Mouse (Mus musculus) intestine, embryonic 15.5 days (tissue): ENCODE data around the gene Nwd1. TPM values are rescaled to one million over a fixed set of nuclear protein-coding genes. Genes with fewer than 3 reads are reported as not detected.

Experiments used
- ATAC-seq: fragments of 200-750 bp; cut with Nextera tagmentation; 2 replicates; pipeline ENCODE4 v1.8.0; 2017; ENCODE audit warnings: moderate TSS enrichment, moderate library complexity
- H3K27ac ChIP-seq: fragments of 300-500 bp; sonication (generic); 2 replicates; pipeline ENCODE4 v1.5.1; 2015; ENCODE audit warnings: mild to moderate bottlenecking, inconsistent platforms
- H3K27me3 ChIP-seq: fragments of 300-500 bp; sonication (generic); replicated peaks from 2 replicates; pipeline ENCODE4 v1.6.1; 2015; ENCODE audit warnings: inconsistent platforms
- H3K36me3 ChIP-seq: fragments of 300-500 bp; sonication (generic); 2 replicates; pipeline ENCODE4 v1.6.1; 2015; ENCODE audit warnings: inconsistent platforms
- H3K4me1 ChIP-seq: fragments of 300-500 bp; sonication (generic); replicated peaks from 2 replicates; pipeline ENCODE4 v1.6.1; 2015; ENCODE audit warnings: inconsistent platforms
- H3K4me2 ChIP-seq: fragments of 300-500 bp; sonication (generic); replicated peaks from 2 replicates; pipeline ENCODE4 v1.6.1; 2015; ENCODE audit warnings: mild to moderate bottlenecking, inconsistent platforms
- H3K4me3 ChIP-seq: fragments of 300-500 bp; sonication (generic); replicated peaks from 2 replicates; pipeline ENCODE4 v1.5.1; 2015; ENCODE audit warnings: inconsistent platforms
- H3K9ac ChIP-seq: fragments of 300-500 bp; sonication (generic); 2 replicates; pipeline ENCODE4 v1.6.1; 2015; ENCODE audit warnings: inconsistent platforms
- H3K9me3 ChIP-seq: fragments of 300-500 bp; sonication (generic); 2 replicates; pipeline ENCODE4 v1.6.1; 2016; ENCODE audit warnings: inconsistent platforms
- WGBS: fragments of 180-500 bp; shearing (Covaris S2); methylation state at CpG from one replicate; pipeline ENCODE4 v1.1.7; 2015; 5-methylcytosine and 5-hydroxymethylcytosine counted together
- polyA plus RNA-seq: library from polyadenylated mRNA; unstranded; fragments of >200 nt; fragmentation: Nextera tagmentation; extraction: Ambion mirVana; gene quantifications from 2 replicates; pipeline ENCODE4 v1.2.1, GENCODE M21; 2015

The Nwd1 gene
- 0.08 and 0.14 TPM in 2 replicates for polyA plus RNA-seq

DNA sequence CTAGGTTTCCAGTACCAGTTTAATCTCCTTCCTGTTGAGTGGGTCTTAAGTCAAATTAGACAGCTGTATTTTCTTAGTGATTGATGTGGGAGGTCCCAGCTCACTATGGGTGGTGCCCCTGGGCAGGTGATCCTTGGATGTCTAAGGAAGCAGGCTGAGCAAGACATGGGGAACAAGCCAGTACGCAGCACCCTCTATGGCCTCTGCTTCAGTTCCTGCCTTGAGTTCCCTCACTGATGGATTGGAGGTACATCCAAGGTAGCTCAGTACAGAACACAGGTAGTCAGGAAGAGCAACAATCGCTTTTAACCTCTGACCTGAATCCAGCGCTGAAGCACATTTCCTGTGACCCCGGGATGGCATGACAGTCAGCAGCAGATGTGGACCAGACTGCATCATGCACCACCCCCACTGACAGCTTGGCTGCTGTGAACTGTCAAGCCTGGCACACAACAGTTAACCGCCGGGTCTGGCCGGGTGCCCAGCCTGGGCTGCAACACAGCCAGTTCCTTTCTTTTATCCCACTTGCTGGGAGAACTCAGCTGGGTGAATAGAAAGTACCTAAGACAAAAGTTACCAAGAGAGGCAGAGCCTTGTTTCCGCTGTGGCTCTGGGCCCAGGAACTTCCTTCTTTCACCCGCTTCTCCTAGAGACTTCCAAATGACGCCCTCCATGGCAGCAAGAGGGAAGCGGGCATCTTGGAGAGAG, at the start of gene Nwd1:
Gene Nwd1, plus strand, starts transcription at position 652 of the 708 bp plus-strand sequence.
- H3K9me3 ChIP-seq = no peaks in the 10 kb centered on the region
- peaks cover 8% of the 10 kb centered on the region; the same call in 1 of the 2 replicates for H3K4me1 ChIP-seq
- 0 out of 2 replicates have a peak within 1 kb of the TSS, but pooled peaks have one; percentile 9 for H3K4me2 ChIP-seq
- no peak within 1 kb of the TSS for H3K4me3 ChIP-seq
- H3K9ac ChIP-seq = no peak within 1 kb of the TSS
- peak within 1 kb of the TSS; percentile 37 for H3K27ac ChIP-seq
- 42% methylated on average over 11 of the region's 11 CpGs for WGBS
- H3K27me3 ChIP-seq = no peaks in the 10 kb centered on the region
- ATAC-seq = peak; percentile 63
- H3K36me3 ChIP-seq = no peaks in the 10 kb centered on the region

DNA sequence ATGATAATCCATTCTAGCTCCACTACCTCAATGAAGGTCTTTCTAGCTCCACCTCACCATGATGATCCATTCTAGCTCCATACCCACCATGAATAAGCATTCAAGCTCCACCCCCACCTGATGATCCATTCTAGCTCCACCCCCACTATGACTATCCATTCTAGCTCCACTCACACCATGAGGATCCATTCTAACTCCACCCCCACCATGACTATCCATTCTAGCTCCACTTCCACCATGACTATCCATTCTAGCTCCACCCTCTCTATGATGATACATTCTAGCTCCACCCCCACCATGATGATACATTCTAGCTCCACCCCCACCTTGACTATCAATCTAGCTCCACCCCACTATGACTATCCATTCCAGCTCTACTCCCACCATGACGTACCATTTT, 3.6 kb upstream of the Nwd1 start:
- H3K4me1 ChIP-seq = peaks cover 8% of the 10 kb centered on the region; the same call in 1 of the 2 replicates
- ATAC-seq = no peak
- WGBS = 93% methylated on average over 1 of the region's 1 CpGs
- H3K9me3 ChIP-seq = no peaks in the 10 kb centered on the region
- H3K9ac ChIP-seq = no peak overlapping the region
- H3K27me3 ChIP-seq = no peaks in the 10 kb centered on the region
- no peaks in the 10 kb centered on the region for H3K36me3 ChIP-seq
- H3K27ac ChIP-seq = no peak overlapping the region
- no peak overlapping the region for H3K4me3 ChIP-seq
- no peak overlapping the region for H3K4me2 ChIP-seq

DNA sequence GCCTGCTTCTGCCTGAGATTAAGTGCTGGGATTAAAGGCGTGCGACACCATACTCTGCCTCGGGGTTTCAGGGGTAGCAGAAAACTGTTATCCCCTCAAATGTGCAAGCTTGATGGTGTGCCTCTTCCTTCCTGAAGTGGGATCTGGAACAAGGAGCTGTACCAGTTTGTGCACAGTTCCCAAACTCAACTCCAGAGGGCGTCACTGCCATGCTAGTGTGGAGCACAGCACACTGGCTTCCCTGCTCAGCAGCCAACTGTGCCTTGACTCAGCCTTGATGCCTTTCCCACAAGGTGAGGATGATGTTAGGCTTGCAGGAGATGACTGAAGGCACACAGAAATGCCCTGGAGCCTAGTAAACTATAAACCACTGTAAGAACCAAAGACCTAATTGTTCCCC, 1.9 kb upstream of the Nwd1 start:
- Histone ChIP-seq H3K4me3 (no peak overlapping the region), H3K9me3 (no peaks in the 10 kb centered on the region), H3K27ac (no peak overlapping the region), H3K4me1 (peaks cover 8% of the 10 kb centered on the region; the same call in 1 of the 2 replicates), H3K9ac (no peak overlapping the region), H3K27me3 (no peaks in the 10 kb centered on the region), H3K36me3 (no peaks in the 10 kb centered on the region), H3K4me2 (no peak overlapping the region)
- no peak for ATAC-seq
- 72% methylated on average over 4 of the region's 4 CpGs for WGBS

DNA sequence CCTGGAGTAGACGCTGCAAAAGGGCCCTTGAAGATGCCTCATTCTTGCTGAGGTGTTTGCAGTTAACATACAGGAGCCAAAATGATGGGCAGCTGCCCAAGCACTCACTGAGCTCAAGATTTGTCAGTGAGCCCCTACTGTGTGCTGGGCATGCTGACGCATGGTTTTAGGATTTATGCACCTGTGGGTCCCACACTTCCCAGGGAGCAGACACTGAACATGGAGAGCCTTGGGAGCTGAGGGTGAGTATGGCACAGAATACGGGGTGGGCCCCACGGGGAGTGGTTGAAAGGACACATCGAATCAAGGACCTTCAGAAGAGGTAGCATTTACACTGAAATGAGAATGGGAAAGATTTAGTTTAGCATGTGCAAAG, 245 bp downstream of the Nwd1 start:
- H3K36me3 ChIP-seq = no peaks in the 10 kb centered on the region
- peaks cover 8% of the 10 kb centered on the region; the same call in 1 of the 2 replicates for H3K4me1 ChIP-seq
- peak overlapping the region; percentile 37 for H3K27ac ChIP-seq
- H3K4me3 ChIP-seq = no peak overlapping the region
- H3K27me3 ChIP-seq = no peaks in the 10 kb centered on the region
- ATAC-seq = no peak
- no peaks in the 10 kb centered on the region for H3K9me3 ChIP-seq
- no peak overlapping the region for H3K9ac ChIP-seq
- WGBS = 75% methylated on average over 5 of the region's 5 CpGs
- 0 out of 2 replicates have a peak overlapping the region, but pooled peaks have one; percentile 9 for H3K4me2 ChIP-seq

DNA sequence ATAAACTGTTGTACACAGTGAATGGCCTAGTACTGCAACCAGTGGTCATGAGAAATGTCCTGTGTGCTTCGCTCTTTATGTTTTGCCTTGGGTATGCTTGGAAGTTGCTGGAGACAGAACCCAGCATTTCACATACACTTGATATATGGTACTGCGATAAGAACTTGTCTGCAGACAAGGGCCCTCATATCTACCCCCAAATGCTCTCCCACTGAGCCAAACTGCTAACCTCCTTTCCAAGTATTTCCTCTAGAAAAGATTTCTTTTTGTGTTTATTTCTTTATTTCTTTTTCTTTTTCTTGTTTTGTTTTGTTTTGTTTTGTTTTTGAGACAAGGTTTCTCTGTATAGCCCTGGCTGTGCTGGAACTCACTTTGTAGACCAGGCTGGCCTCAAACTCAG, 4.2 kb downstream of the Nwd1 start:
- no peak for ATAC-seq
- Histone ChIP-seq H3K36me3 (no peaks in the 10 kb centered on the region), H3K4me2 (no peak overlapping the region), H3K4me1 (peaks cover 13% of the 10 kb centered on the region), H3K4me3 (no peak overlapping the region), H3K9me3 (no peaks in the 10 kb centered on the region), H3K27ac (no peak overlapping the region), H3K27me3 (no peaks in the 10 kb centered on the region), H3K9ac (no peak overlapping the region)
- 80% methylated on average over 2 of the region's 2 CpGs for WGBS

DNA sequence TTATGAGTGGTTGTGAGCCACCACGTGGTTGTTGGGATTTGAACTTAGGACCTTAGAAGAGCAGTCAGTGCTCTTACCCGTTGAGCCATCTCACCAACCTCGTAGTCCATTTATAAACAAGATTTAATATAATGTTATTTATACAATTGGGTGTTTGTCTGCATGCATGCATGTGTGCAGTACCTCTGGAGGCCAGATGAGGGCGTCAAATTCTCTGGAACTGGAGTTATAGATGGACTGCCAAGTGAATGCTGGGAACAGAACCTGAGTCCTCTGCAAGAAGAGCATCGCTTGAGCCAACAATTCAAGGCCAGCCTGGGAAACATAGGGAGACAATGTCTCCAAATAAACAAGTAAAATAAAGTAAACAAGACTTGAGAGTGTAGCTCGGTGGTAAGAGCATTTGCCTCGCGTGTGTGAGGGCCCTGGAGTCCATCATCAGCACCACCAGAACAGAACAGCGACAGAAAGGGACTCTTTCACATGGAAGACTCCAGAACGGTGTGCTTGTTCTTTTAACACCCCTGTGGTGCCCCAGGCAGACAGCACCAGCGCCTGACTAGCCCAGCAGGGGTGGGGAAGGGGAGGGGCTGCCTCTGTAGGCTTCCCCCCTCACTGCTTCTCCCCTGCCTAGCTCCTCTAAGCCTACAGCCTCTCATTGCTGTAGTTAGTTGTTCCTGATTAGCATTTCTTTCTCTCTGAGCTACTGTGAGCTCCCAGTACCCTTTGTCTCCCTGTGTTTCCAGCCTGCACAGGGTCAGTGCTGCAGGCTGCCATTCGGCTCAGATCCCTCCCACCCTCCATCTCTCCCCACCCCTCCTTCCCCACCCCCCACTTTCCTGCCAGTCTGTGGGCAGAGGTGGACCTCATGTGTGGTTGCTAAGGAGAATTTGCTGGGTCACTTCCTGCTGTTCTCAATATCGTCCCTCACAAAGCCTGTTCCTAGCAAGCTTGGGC, 8.3 kb downstream of the Nwd1 start:
- Histone ChIP-seq H3K4me2 (no peak overlapping the region), H3K27ac (no peak overlapping the region), H3K36me3 (no peaks in the 10 kb centered on the region), H3K27me3 (no peaks in the 10 kb centered on the region), H3K4me1 (peaks cover 5% of the 10 kb centered on the region), H3K9ac (no peak overlapping the region), H3K4me3 (no peak overlapping the region), H3K9me3 (no peaks in the 10 kb centered on the region)
- peak; percentile 71 for ATAC-seq
- 20% methylated on average over 13 of the region's 13 CpGs for WGBS

DNA sequence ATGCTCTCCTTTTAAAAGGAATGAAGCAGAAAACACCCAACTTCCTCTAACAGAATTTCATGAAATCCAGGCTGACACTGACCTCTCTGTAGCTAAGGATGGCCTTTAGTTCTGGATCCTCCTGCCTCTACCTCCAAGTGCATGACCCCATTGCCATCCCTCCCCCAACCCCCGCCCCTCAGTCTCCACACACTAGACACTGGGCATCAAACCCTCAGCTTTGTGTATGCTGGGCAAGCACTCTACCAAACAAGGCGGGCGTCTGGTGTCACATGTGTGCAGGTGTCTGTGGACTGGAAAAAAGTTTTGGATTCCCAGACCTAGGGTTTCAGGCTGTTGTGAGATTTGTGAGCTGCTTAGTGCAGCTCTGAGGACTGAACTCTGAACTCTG, 9.0 kb downstream of the Nwd1 start:
- no peak overlapping the region for H3K4me3 ChIP-seq
- no peaks in the 10 kb centered on the region for H3K36me3 ChIP-seq
- H3K4me1 ChIP-seq = peaks cover 5% of the 10 kb centered on the region
- no peak overlapping the region for H3K9ac ChIP-seq
- WGBS = 75% methylated on average over 3 of the region's 3 CpGs
- no peak for ATAC-seq
- no peaks in the 10 kb centered on the region for H3K9me3 ChIP-seq
- H3K4me2 ChIP-seq = no peak overlapping the region
- H3K27ac ChIP-seq = no peak overlapping the region
- H3K27me3 ChIP-seq = no peaks in the 10 kb centered on the region

DNA sequence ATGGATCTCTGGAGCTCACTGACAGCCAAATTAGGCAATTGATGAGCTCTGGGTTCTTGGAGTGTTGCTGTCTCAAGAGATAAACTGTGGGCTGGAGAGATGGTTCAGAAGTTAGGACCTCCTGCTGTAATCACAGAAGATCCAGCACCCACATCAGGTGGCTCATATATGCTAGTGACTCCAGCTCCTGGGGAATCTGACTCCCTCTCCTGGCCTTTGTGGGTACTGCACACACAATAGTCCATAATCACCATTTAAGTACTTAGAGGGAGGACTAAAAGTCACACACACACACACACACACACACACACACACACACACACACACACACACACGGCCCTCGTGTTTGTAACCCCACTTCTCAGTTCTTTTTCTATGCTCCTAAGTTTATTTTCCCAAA, 13.5 kb downstream of the Nwd1 start:
- ATAC-seq = no peak
- H3K4me3 ChIP-seq = no peak overlapping the region
- H3K36me3 ChIP-seq = no peaks in the 10 kb centered on the region
- no peaks in the 10 kb centered on the region for H3K9me3 ChIP-seq
- H3K4me2 ChIP-seq = no peak overlapping the region
- no peak overlapping the region for H3K9ac ChIP-seq
- H3K27ac ChIP-seq = no peak overlapping the region
- no peaks in the 10 kb centered on the region for H3K27me3 ChIP-seq
- WGBS = 90% methylated on average over 2 of the region's 2 CpGs
- H3K4me1 ChIP-seq = peaks cover 3% of the 10 kb centered on the region

DNA sequence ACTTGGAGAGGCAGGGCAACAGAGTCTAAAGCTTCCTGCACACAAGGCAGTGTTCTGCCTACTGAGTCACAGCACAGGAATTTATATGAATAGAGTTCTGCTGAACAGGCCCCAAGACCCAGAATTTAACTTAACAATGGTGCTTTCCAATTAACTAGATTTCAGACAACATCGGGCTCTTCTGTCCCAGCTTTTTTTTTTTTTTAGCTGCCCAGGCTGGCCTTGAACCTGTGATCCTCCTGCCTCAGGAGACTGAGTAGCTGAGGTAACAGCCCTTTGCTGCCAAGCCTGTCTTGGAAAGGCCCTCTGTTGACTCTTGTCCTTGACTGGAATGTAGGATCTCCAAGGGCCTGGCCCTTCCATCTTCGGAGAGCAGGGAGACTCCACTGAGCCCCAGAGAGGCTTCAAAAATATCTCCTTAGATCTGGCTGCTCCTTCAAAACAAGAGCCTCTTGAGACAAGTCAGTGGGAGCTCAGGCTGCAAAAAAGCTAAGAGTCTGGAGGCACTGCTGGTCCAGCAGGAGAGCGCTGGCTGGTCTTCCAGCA, 17.7 kb downstream of the Nwd1 start:
- WGBS = 65% methylated on average over 3 of the region's 3 CpGs
- Histone ChIP-seq H3K36me3 (no peaks in the 10 kb centered on the region), H3K4me2 (no peak overlapping the region), H3K9ac (no peak overlapping the region), H3K27me3 (no peaks in the 10 kb centered on the region), H3K4me1 (no peaks in the 10 kb centered on the region), H3K9me3 (no peaks in the 10 kb centered on the region), H3K27ac (no peak overlapping the region), H3K4me3 (no peak overlapping the region)
- no peak for ATAC-seq

DNA sequence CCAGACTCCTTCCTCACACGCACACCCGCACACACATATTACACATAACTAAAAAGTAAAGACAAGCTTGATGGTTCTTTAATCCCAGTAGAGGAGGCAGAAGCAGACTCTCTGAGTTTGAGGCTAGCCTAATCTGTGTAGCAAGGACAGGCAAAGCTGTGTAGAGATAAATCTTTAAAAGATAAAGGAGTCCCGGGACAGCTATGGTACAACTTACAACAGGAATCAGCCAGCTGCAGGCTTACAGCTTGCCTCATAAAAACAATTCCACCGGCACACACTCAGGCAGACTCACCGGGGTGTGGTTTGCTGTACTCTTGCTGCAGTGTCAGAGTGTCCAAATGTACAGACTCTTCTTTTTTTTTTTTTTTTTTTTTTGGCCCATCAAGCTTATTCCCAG, 18.2 kb downstream of the Nwd1 start:
- no peak overlapping the region for H3K4me3 ChIP-seq
- H3K9me3 ChIP-seq = no peaks in the 10 kb centered on the region
- H3K9ac ChIP-seq = no peak overlapping the region
- no peaks in the 10 kb centered on the region for H3K27me3 ChIP-seq
- H3K4me1 ChIP-seq = no peaks in the 10 kb centered on the region
- H3K4me2 ChIP-seq = no peak overlapping the region
- no peaks in the 10 kb centered on the region for H3K36me3 ChIP-seq
- H3K27ac ChIP-seq = no peak overlapping the region
- WGBS = 54% methylated on average over 5 of the region's 5 CpGs
- no peak for ATAC-seq

DNA sequence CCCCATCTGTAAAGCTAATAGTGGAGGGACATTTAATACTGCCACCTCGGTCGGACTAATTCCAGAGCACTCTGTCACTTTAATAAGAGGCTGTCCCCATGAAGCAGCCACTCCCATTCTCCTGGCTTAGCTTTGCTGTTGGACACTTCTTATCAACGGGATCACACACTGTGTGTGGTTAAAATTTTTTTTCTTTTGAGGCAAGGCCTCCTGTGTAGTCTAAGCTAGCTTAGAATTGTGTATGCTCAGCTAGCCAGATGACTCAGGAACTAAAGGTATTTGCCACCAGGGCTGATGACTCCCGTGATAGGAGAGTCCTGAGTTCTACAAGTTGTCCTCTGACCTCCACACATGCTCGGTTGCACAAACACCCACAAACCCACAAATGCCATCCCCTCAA, 18.9 kb downstream of the Nwd1 start:
- Histone ChIP-seq H3K4me1 (no peaks in the 10 kb centered on the region), H3K4me3 (no peak overlapping the region), H3K4me2 (no peak overlapping the region), H3K27me3 (no peaks in the 10 kb centered on the region), H3K36me3 (no peaks in the 10 kb centered on the region), H3K27ac (no peak overlapping the region), H3K9me3 (no peaks in the 10 kb centered on the region), H3K9ac (no peak overlapping the region)
- ATAC-seq = no peak
- 59% methylated on average over 5 of the region's 5 CpGs for WGBS

DNA sequence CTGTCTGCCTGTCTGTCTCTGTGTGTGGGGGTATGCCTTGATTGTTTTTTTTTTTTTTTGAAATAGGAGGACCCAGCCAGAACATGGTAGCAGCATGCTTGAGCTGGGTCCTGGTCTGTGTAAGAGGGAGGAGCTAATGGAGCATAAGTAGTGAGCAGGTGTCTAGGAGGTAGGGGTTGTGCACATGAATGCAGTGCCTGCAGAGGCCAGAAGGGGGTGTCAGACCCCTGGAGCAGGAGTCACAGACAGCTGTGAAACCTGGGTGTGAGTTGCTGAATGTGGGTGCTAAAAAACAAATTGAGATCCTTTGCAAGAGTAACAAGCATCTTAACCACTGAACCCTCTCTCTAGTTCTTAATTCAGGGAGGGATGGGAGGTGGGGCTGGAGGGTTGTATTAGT, 22.4 kb downstream of the Nwd1 start:
- H3K4me3 ChIP-seq = no peak overlapping the region
- no peaks in the 10 kb centered on the region for H3K36me3 ChIP-seq
- H3K27me3 ChIP-seq = no peaks in the 10 kb centered on the region
- H3K9me3 ChIP-seq = no peaks in the 10 kb centered on the region
- no peak overlapping the region for H3K4me2 ChIP-seq
- H3K4me1 ChIP-seq = no peaks in the 10 kb centered on the region
- ATAC-seq = no peak
- no peak overlapping the region for H3K9ac ChIP-seq
- no peak overlapping the region for H3K27ac ChIP-seq
